Mouse (Mus musculus) left cerebral cortex, postnatal 4 days (tissue): Measurements from ENCODE around the gene Grid1. TPM values are rescaled to one million over a fixed set of nuclear protein-coding genes. Genes with fewer than 3 reads are reported as not detected.

Source experiments
- DNase-seq: peaks from one replicate; pipeline ENCODE4 v3.0.0-alpha.2; 2022
- intact Hi-C: fragments of 180-260 bp; cut with DNase I; formaldehyde crosslinking; loops from one replicate; pipeline ENCODE4 v1.15.1; 2025
- total RNA-seq, 2 experiments: library from RNA; stranded (reverse); gene quantifications; 2 replicates each; pipeline ENCODE4 v1.2.3; 2021

Grid1 gene
- total RNA-seq, 2 experiments from 2014 or later: 42.9 to 51.1 TPM

DNA sequence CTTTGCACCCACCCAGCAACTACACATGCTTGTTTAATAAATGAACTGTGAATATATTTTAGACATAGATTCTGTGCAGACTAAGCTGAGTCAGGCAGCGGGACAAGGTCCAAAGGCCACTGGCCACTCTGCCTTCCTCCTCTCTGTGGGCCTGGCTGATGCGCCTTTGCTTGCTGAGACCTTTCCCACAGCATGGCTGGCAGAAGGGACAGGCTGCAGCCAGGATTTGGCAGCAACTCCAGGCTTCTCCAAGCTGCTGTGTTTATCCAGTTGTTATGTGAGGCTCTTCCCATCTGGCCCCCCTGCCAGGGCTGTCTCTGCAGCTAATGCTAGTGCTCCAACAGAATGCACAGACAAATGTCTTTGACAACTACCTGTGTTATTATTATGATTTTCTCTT lies 347.5 kb downstream of the Grid1 start:
- peak; percentile 59 for DNase-seq
- intact Hi-C loops: no loop called here

GRCm38 (mm10) chr14:35173861-35174260 lies 354.0 kb downstream of the Grid1 start:
- DNase-seq: no peak
- intact Hi-C loops: no loop called here

- intact Hi-C loops: no loop called here
- no peak for DNase-seq
Measured at GRCm38 (mm10) chr14:35176021-35176420, 356.1 kb downstream of the Grid1 start.

DNA sequence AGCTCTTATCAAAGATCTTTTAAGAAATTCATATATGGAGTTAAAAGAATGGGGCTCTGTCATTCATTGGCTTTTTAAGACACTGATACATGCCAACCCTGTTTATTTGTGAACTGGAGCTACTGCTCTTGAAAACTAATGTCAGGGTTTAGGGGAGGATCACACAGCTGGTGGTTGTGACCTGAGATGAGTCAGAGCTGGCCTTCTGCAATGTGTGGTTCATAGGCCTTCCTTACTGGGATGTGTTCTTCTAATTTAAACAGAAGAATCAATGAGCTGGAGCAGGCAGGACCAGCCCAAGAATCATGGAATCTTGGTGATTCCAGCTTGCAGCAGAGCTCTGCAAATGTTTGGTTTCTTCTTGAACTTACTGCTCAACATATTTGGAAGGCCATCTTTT lies 359.2 kb downstream of the Grid1 start:
- no peak for DNase-seq
- intact Hi-C loops: no loop called here

DNA sequence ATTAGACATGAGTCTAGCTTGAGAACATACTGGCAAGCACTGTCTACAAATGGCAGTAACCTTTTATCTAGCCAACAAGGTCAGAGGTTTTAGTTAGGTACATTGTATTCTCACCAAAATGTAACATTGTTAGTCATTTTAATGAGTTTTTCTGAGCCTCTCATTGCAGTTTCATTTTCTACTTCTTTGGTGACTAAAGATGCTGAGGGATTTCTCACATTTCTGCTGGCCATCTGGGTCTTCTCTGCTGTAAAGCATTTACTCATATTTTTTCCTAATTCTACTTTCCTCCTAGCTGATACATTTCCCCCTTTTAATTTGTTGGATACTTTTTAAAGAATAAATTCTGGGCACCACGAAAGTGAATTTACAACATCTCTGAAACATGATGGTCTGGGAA lies 365.5 kb downstream of the Grid1 start:
- no peak for DNase-seq

GRCm38 (mm10) chr14:35192256-35192655 lies 372.3 kb downstream of the Grid1 start:
- intact Hi-C loops: no loop called here
- no peak for DNase-seq

More for the DNA sequence above, 365.5 kb downstream of the Grid1 start:
- intact Hi-C loops: no loop called here

DNA sequence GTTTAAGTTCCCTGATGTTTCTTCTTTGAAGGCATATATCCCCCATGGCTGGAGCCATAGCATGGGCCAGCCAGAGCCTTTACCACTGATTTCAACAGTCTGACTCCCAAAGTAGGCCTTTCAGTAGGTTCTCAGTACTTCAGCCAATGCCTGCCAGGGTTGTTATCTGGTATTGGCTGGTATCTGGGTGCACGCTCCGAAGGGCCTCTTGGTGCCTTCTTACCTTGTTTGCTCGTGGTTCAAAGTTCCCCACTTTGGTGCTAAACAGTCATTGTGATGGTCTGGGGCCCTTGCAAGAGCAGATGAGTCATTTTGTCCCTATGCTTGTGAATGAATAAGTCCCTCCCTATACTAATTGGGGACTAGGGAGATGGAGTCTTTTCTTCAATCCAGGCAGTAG lies 377.5 kb downstream of the Grid1 start:
- intact Hi-C loops: no loop called here
- no peak for DNase-seq

DNA sequence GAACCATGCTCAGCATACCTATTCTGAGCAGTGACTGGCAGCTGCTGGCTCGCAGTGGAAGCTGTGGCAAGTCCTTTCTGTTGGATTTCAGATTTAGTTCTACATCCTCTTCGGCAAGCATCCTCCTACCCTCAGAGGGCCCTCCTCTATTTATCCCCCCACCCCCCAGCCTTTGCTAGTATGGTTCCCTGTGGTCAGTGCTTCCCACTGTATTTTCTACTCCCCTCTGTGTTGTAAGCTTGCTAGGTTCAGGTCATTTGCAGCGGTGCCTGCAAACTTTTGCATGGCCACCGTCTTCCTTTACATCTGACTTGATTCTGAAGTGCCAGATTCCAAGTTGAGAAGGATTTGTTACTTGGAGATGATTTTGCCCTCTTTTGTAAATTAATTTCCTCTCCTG lies 378.5 kb downstream of the Grid1 start:
- intact Hi-C loops: no loop called here
- no peak for DNase-seq

DNA sequence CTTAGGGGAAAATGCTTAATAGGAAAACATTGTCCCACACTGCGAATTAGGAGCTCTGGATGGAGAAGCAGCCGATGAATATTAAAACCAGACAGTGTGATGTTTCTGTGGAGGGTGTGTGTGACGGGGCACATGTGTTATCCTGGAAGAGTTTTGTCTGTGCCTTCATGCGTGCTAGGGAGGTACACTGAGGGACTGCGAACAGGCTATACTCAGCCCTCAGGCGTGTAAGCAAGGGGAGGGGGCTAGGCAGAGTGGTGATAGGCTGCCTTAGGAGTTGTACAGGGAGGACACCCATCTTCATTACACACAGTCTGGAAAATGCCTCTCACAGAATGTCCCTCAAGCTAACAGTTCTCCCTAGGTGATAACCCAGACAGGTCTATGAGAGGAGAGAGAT lies 379.0 kb downstream of the Grid1 start:
- no peak for DNase-seq
- intact Hi-C loops: no loop called here

DNA sequence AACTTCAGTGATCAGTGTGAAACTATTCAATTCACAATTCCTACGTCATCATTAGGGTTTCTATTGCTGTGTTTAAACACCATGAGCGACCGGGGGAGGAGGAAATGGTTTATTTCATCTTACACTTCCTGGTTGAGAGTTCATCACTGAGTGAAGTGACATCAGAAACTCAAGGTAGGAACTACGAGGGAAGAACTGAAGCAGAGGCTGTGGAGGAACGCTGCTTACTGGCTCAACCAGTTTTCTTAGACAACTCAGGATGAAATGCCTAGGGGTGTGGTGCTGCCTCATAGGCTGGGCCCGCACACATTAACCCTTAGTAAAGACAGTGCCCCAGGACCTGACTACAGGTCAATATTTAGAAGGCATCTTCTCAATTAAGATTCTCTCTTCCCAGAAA lies 389.5 kb downstream of the Grid1 start:
- intact Hi-C loops: no loop called here
- DNase-seq: no peak

DNA sequence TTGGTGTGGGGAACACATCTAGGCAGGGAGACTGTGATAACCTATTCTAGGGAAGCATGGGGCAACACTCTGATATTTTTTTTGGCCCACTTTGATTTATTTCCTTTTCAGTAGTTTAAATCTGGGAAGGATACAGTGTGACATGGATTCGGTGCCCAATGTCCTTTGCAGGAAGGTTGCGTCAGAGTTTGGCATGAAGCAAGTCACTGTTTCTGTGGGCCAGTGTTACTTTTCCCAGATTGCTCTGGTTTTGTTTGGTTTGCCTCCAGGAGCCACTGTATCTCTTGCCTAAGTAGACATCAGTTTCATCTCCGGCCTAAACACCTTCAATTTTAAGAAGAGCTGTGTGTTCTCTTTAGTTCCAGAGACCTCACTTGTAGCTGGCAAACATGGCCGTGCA lies 399.1 kb downstream of the Grid1 start:
- DNase-seq: no peak
- intact Hi-C loops: no loop called here

GRCm38 (mm10) chr14:35222196-35222595 lies 402.3 kb downstream of the Grid1 start:
- intact Hi-C loops: no loop called here
- no peak for DNase-seq

DNA sequence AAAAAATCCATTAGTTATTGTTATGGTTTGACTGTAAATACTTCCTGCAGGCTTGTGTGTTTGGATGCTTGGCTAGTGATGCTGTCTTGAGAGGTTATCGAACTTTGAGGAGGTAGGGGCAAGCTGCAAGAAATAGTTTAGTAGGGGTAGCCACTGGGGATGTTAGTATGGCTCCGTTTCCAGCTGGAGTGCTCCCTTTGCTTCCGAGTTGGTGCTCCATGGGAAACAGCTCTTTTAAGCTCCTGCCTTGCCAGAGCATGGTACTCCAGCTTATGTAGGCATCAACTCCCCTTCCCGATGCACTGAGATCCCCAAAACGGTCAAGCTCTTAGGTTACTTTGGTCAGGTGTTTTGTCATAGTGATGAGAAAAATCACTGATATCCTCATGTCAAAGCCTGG lies 407.7 kb downstream of the Grid1 start:
- intact Hi-C loops: no loop called here
- DNase-seq: no peak

- intact Hi-C loops: no loop called here
- DNase-seq: no peak
Measured at GRCm38 (mm10) chr14:35231384-35231783, 411.5 kb downstream of the Grid1 start.

GRCm38 (mm10) chr14:35242882-35243281 lies 423.0 kb downstream of the Grid1 start:
- intact Hi-C loops: no loop called here

GRCm38 (mm10) chr14:35244776-35245548 lies 425.1 kb downstream of the Grid1 start:
- intact Hi-C loops: no loop called here
- peak; percentile 27 for DNase-seq

More at GRCm38 (mm10) chr14:35242882-35243281, 423.0 kb downstream of the Grid1 start:
- DNase-seq: no peak

DNA sequence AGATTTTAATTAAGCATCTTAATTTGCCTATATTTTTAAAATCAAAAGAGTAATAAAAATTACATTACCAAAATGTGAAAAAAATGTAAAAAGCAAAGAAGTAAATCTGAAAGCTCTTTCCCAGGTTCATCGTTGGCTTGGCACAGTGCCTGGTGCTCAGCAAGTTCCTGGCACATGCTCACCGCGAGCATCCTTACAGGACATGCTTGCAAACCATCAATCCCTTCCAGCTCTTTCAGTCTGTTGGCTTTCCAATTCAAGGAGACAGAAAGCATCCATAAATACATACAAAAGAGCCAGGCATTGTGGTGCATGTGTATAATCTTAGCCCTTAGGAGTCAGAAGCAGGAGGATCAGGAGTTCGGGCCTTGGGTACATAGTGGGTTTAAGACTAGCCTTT lies 430.5 kb downstream of the Grid1 start:
- intact Hi-C loops: no loop called here
- DNase-seq: peak; percentile 88

- DNase-seq: peak; percentile 50
- intact Hi-C loops: no loop called here
Measured at GRCm38 (mm10) chr14:35254477-35254876, 434.6 kb downstream of the Grid1 start.

- no peak for DNase-seq
- intact Hi-C loops: no loop called here
Measured at GRCm38 (mm10) chr14:35270260-35270659, 450.4 kb downstream of the Grid1 start.

- DNase-seq: no peak
- intact Hi-C loops: no loop called here
Measured at GRCm38 (mm10) chr14:35309201-35309600, 489.3 kb downstream of the Grid1 start.

DNA sequence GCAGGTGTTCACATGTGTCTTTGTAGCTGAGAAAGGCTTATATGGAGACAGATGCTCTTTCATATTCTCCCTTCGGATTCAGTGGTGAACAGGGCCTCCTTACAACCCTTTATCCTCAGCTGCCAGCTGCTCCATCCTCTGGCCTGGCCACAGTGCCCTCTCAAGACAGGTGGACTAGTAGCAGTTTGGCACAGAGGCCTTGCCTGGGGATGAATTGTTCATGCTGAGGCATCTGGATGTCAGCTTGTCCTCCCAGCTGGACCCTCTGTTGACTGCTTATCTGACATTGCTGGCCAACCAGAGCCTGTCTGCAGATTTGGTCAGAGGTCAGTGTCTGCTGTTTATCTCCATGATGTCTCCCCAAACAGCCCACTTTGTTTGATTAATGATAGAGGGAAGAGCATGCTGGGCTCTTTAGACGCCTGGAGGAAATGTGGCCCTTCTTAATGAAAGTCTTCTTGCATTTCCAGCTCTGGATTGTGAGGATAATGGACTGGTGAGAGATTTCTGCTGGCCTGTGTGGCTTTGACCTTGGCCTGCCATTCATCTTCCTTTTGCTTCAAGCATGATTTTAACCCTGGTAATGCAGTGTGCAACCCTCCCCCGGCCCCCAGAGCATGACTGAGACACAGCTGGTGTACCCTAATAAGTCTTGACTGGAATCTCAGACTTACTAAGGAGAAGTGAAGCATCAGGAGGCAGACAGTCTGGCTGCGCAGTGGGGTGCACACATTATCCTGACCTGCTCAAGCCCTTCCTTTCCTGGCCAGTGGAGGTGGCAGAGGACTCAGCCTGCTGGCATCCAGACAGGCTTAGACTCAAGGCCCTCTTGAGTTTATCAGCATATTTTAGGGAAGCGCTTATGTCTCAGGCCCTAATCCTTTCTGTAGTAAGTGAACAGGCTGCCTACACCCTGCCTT lies 493.7 kb downstream of the Grid1 start:
- intact Hi-C loops: no loop called here

GRCm38 (mm10) chr14:35326306-35326705 lies 506.4 kb downstream of the Grid1 start:
- DNase-seq: peak; percentile 32
- intact Hi-C loops: no loop called here

More for the DNA sequence above, 493.7 kb downstream of the Grid1 start:
- DNase-seq: peak; percentile 33
